Mouse (Mus musculus): ENCODE data around the gene Sytl5. TPM values are rescaled to one million over a fixed set of nuclear protein-coding genes. Genes with fewer than 3 reads are reported as not detected.

Sytl5 gene
- 10 to 100 TPM in 2 of 4 experiments, 1 to 10 TPM in 2; 6.1 to 22.4 (median 12.1) TPM for total RNA-seq (2022)

DNA sequence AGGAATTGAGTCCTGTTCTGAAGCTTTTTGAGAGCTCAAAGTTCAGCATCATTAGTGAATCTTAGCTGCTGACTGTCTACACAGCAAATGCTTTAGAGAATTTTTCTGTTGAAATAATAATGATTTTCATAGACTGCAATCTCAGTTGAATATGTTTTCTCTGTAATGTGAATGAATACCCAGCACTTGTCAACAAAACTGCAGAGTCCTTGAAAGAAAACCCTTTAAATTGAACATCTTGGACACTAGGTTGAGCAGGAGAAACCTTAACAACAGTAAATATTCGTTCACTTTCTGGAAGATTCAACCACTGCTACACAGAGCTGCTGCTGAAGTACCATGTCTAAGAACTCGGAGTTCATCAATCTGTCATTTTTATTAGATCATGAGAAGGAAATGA lies at the start of gene Sytl5:
Gene Sytl5, plus strand, starts transcription at position 301 of the 400 bp plus-strand sequence.
- DNase-seq: no peak

DNA sequence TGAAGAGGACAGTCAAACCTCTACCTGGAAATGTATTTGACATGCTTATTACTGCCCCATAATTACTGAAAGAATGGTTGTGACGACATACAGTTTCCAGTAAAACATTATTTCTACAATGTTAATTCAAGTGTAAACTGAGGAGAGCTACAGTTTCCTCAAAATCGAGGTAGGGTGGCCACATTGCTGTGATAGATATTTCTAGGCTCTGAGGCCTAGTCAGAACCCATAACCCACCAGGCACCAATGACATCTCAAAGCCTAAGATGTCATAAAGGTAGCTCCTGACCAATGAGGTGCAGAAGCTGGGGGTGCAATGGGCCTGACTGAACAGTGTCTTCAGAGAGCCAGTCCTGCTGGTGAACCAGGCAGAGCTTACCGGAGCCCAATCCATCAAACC lies 38.8 kb upstream of the Sytl5 start, which contains the start of gene Hypm:
Gene Hypm, plus strand, starts transcription at position 301 of the 400 bp plus-strand sequence.
- DNase-seq: no peak

GRCm38 (mm10) chrX:9849403-9849802 lies 36.0 kb upstream of the Sytl5 start, which contains the start of gene H2al3:
Gene H2al3 (plus strand): TSS chrX:9849703.
- DNase-seq: no peak

- DNase-seq: no peak
These were observed 23.6 kb upstream of the Sytl5 start for GRCm38 (mm10) chrX:9861859-9862258.

DNA sequence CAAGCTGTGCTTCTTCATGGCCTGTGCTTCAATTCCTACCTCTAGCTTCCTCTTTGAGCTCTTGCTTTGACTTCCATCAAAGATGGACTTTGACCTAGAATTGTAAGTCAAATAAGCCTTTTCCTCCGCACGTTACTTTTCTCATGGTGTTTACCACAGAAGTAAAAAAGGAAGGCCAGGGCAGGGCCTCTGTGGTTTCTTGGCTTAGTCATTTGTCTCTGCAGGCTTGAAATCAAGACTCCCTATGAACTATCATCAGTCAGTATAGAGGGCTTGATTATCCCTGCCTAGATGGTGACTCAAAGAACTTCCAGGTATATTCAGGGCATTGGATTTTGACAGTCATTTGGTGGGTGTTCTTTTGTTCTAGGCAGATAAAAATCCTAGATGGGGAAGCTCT lies 9.9 kb upstream of the Sytl5 start:
- no peak for DNase-seq

DNA sequence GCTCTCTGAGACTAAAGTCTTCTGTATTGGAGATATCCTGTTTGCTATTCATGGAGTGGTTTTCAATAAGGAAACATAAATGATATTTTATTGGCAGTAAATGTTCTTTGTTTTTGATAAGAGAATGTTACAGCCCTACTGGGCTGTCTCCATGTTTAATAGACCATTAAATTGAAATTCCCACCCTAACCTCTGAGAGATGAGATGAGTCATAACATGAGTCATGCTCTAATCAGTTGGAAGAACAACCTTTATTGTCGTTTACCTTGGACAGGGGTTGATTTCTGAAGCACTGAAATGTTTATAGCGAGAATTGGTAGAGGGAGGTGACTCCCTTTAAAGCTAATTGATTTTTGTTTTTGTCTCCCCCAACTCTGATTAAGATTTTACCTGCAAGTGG lies 24.1 kb downstream of the Sytl5 start:
- no peak for DNase-seq

- DNase-seq: no peak
These were observed 48.4 kb downstream of the Sytl5 start for GRCm38 (mm10) chrX:9933839-9934238.

DNA sequence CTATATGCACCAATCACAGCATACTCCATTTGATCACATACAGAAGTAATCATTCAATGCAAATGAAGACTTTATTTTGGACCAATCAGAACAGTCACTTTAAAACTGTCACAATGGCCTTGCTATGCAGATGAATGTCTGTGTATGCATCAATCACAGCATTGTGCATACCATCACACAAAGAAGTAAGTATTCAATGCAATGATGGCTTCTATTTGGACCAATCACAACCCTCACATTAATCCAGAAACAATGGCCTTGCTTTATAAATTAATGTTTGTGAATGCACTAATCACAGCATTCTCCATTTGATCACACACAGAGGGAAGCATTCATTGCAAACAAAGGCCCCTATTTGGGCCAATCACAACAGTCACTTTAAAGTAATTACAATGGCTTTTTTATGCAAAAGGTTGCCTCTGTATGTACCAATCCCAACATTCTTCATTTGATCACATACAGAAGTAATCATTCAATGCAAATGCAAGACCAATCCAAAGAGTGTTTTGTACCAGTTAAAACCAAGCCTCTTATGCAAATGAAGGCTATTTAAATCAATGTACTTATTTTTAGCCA lies 98.8 kb downstream of the Sytl5 start:
- no peak for DNase-seq

- no peak for DNase-seq
These were observed 115.3 kb downstream of the Sytl5 start for GRCm38 (mm10) chrX:10000718-10001117.

DNA sequence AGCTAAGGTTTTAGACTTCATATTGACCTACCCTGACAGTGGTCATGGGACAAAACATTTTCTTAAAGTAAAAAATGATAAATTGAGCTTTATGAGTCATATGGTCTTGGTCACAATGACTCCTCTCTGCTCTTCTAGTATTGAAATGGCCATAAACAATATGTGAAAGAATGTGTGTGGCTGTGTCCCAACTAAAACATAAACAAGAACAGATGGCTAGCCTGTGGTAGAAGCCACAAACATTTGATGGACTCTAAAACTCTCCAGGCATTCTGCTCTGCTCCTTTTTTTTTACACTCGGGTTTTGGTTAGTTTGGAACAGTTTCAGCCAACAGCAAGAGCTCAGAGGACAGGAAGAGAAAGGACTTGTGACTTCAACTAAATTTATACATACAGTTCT lies 120.5 kb downstream of the Sytl5 start:
- no peak for DNase-seq

GRCm38 (mm10) chrX:10007675-10008270 lies 122.4 kb downstream of the Sytl5 start:
- no peak for DNase-seq

DNA sequence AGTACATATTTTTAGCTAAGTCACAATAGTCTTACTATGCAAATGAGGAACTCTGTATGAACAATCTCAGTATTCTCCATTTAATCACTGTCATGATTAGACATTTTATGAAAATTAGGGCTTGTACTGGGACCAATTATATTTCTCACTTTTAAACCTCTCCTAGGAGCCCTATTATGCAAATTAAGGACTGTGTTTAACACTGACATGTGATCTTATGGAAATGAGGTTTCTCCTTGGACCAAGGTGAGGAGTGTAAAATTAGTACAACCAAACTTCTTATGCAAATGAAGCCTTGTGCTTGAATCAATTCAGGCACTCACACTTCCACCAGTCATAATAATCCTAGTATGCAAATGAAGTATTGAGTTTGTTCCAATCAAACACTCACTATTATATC lies 124.8 kb downstream of the Sytl5 start:
- no peak for DNase-seq

DNA sequence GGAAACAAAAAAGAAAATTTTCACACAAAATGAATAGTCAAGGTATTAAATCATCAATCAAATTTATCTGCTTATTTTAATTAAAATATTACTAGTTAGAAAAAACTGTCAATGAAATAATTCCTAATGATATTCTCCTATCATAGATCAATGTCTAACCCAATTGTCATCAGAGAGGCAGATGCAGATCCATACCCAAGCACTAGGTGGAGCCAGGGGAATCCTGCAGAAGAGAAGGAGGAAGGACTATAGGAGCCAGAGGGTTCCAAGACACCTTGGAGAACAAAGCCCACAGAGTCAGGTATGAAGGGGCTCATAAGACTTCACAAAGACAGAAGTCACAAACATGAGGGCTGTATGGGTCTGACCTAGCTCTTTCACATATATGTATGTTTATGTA lies 149.2 kb downstream of the Sytl5 start:
- no peak for DNase-seq

Other genes with a start within 250 kb of the Sytl5 start
- gene Dynlt3, start 222.6 kb upstream of the Sytl5 start, total RNA-seq (2022): 100 to 1,000 TPM; 124 to 161 (median 148) TPM
- gene Hypm, start 38.7 kb upstream of the Sytl5 start, total RNA-seq (2022): 1 to 10 TPM in 2 of 4 experiments, not detected in 2; 2.2 to 3.6 TPM
- 1 to 10 TPM in 3 of 4 experiments, not detected in 1; 1.3 to 4.0 (median 1.4) TPM for gene H2al3, start 35.9 kb upstream of the Sytl5 start, total RNA-seq (2022)
- 1 to 10 TPM; 4.0 to 6.4 (median 4.6) TPM for gene Srpx, start 232.1 kb downstream of the Sytl5 start, total RNA-seq (2022)